Mouse (Mus musculus) testis, postnatal 14 days (tissue): ENCODE data around the gene Anapc16.

Source experiments
- DNase-seq: peaks from one replicate; pipeline ENCODE4 v3.0.0; 2021; ENCODE audit warnings: low spot score

The Anapc16 gene

GRCm38 (mm10) chr10:59949255-59949648 is 53.7 kb downstream of the Anapc16 start:
- peak; percentile 46 for DNase-seq

GRCm38 (mm10) chr10:59948363-59949254 is 54.3 kb downstream of the Anapc16 start:
- DNase-seq, result peak; percentile 78

GRCm38 (mm10) chr10:59947296-59948073 is 55.5 kb downstream of the Anapc16 start:
- DNase-seq, result no peak

GRCm38 (mm10) chr10:59946362-59946761 is 56.6 kb downstream of the Anapc16 start:
- DNase-seq, result no peak

DNA sequence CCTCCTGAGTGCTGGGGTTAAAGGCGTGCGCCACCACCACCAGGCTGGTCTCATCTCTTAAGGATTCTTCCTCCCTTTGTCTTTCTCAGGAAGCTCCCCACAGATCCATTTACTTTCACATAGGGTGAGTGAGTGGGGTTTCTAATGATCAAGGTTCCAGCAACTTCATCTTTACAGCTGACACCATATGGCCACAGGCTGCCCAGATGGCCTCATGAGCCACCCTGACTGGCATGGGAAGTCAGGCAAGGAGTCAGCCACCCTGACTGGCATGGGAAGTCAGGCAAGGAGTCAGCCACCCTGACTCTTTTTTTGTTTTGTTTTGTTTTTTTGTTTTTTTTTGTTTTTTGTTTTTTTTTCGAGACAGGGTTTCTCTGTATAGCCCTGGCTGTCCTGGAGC is 57.5 kb downstream of the Anapc16 start:
- DNase-seq, result no peak

DNA sequence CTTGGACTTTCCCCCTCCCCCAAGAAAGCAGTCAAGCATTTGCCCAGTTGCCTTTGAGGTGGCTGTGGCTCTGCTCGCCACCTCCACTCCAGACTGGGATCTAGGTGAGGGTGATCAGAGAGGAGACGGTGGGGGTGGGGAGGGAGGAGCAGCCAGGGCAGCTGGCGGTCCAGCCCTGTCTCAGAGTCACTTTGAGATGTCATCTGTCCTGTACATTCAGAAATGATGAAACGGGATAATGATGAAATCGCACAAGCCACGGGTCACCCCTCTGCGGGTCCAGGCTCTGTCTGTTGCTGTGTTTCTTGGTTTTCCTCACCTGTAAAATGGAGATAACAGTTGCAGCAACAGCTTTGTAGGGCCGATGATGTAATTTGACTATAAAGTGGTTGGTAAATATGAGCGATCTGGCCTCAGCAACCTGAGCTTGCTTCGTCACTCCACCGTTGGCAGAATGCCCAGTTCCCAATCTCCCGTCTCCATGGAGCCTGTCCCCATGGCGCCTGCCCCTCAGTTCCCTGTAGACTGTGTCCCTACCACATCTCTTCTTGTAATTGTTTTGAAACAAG is 59.4 kb downstream of the Anapc16 start:
- DNase-seq, result peak; percentile 53

DNA sequence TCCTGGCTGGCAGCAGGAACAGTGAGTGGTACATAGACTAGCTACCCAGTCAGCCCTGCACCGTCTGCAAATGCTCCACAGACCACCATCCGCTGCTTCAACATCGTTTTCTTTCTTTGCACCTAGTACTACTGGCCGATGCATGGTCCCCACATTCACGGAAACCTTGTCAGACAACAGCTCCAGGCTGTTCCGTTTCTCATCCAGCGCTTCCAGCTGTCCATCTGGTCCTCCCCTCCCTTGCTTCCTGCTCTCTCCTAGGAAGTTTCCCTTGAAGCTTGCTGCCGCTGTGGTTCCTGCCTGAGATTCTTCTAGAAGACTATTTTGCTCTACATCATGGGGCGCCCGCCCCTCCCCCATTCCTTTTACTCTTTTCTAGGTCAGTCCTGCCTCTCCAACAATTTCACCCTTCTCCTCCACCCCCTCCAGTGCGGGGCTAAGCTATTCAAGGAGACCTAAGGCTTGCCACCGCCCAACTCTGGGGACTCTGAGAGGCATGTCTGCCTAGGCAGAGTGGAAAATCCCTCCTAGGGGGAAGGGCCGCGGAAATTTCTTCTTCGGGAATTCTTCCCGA is 60.0 kb downstream of the Anapc16 start:
- no peak for DNase-seq

DNA sequence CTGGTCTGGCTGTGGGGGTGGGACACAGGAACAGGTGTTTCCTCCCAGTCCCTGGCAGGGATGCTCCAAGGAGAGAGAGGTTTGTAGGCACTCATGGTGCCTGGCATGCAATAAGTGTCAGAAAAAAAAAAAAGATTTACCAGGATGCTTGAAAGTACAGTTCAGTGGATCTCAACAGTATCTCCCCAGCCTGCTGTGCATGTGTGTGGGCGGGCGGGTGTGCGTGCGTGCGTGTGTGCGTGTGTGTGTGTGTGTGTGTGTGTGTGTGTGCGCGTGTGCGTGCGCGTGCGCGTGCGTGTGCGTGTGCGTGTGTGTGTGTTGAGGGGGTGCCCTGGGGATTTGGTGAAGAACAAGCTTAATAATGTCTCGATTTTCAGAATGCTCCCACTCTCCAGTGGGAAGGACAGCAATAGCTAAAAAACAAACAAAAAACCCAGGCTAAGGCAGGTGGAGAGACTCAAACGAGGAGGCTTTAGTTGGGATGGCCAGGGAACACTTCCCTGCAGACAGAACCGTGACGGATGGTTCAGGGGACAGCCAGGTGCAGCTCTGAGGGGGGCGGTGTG is 60.6 kb downstream of the Anapc16 start:
- no peak for DNase-seq

GRCm38 (mm10) chr10:59939081-59939480 is 63.9 kb downstream of the Anapc16 start:
- DNase-seq, result no peak

DNA sequence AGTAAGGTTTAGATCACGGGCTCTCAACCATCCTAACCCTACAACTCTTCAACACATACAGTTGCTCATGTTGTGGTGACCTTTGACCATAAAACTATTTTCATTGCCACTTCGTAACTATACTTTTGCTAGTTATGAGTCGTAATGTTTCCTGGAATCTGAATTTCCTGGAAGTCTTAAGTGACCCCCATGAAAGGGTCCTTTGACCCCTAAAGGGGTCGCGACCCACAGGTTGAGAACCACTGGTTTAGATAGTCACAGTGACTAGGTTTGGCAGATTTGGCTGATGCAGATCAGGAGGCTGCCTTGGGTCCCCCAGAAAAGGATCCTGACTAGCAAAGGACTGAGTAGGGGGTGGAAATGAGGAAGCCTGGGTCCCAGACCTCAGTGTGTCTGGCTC is 64.3 kb downstream of the Anapc16 start:
- no peak for DNase-seq
